Mouse (Mus musculus) liver, embryonic 12.5 days (tissue): ENCODE measurements around the gene Gimap9. TPM values are rescaled to one million over a fixed set of nuclear protein-coding genes. Genes with fewer than 3 reads are reported as not detected.

ENCODE experiments used
- ATAC-seq: fragments of 200-750 bp; cut with Nextera tagmentation; 2 replicates; pipeline ENCODE4 v1.8.0; 2017; ENCODE audit warnings: moderate number of reproducible peaks, mild to moderate bottlenecking, moderate library complexity
- H3K27ac ChIP-seq: fragments of 300-500 bp; sonication (generic); 2 replicates; pipeline ENCODE4 v1.5.1; 2016; ENCODE audit warnings: mild to moderate bottlenecking
- H3K27me3 ChIP-seq: fragments of 300-500 bp; sonication (generic); replicated peaks from 2 replicates; pipeline ENCODE4 v1.6.1; 2016; ENCODE audit warnings: mild to moderate bottlenecking, moderate library complexity
- H3K36me3 ChIP-seq: fragments of 300-500 bp; sonication (generic); 2 replicates; pipeline ENCODE4 v1.6.1; 2016; ENCODE audit warnings: mild to moderate bottlenecking, moderate library complexity
- H3K4me1 ChIP-seq: fragments of 300-500 bp; sonication (generic); 2 replicates; pipeline ENCODE4 v1.6.1; 2016
- H3K4me2 ChIP-seq: fragments of 300-500 bp; sonication (generic); 2 replicates; pipeline ENCODE4 v1.6.1; 2016; ENCODE audit warnings: mild to moderate bottlenecking, moderate library complexity
- H3K4me3 ChIP-seq: fragments of 300-500 bp; sonication (generic); 2 replicates; pipeline ENCODE4 v1.5.1; 2016; ENCODE audit warnings: mild to moderate bottlenecking, moderate library complexity
- H3K9ac ChIP-seq: fragments of 300-500 bp; sonication (generic); 2 replicates; pipeline ENCODE4 v1.6.1; 2016; ENCODE audit warnings: mild to moderate bottlenecking, moderate library complexity
- H3K9me3 ChIP-seq: fragments of 300-500 bp; sonication (generic); replicated peaks from 2 replicates; pipeline ENCODE4 v1.6.1; 2016; ENCODE audit warnings: mild to moderate bottlenecking, moderate library complexity
- WGBS: fragments of 180-500 bp; shearing (Covaris S2); methylation state at CpG from one replicate; pipeline ENCODE4 v1.1.7; 2016; ENCODE audit not compliant: insufficient replicate concordance; 5-methylcytosine and 5-hydroxymethylcytosine counted together
- polyA plus RNA-seq: library from polyadenylated mRNA; unstranded; fragments of >200 nt; fragmentation: Nextera tagmentation; extraction: Ambion mirVana; gene quantifications from 2 replicates; pipeline ENCODE4 v1.2.1, GENCODE M21; 2016

Gimap9 gene
- 11.4 and 12.9 TPM in 2 replicates for polyA plus RNA-seq

DNA sequence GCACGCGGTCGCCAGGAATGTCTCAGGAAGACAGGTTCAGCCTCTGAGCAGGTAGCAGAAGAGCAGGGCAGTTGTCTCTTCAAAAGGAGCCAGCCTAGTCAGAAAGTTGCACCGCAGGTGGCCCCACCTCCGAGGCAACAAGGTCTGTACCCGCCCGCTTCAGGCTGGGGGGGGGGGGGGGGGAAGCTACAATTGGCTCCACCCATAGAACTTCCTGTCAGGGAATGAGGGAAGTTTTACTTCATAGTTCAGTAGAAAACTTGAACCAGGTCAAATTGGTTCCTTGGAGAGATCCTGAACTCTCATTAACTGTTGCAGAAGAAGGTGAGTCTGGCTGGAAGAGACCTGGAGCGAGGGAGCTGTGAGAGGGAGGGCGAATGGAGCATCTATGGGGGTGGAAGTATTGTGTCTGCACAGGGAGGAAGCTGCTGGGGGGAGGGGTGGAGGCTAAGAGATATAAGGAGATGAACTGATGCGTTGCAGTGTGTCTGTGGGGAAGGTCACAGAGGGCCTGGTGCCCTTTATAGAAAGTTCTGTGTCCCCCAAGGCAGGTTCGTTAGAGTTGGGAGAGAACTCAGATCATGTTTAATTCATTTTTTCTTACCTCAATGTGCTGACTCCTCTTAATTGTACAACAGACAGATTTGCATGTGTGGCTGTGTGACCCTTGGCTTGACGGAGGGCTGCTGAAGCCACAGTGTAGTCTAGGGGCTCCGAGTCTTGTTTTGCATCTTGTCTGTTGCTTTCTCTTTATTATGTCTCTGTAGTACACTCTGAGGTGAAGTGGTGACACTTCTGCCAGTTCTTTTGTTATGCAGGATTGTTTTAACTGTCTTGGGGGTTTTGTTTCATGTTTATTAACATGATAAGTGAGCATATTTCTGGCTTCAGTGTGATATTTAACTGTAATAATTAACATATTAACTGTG is at the start of gene Gimap9:
TSS of gene Gimap9 (plus strand) at position 199 of the 929 bp plus-strand sequence.
- H3K36me3 ChIP-seq, result peaks cover 10% of the 10 kb centered on the region; the same call in 1 of the 2 replicates
- peak; percentile 86 for ATAC-seq
- peak within 1 kb of the TSS; percentile 53 for H3K4me3 ChIP-seq
- WGBS, result 12% methylated on average over 11 of the region's 13 CpGs
- H3K9ac ChIP-seq, result peak within 1 kb of the TSS; percentile 58
- no peaks in the 10 kb centered on the region; the same call in 1 of the 2 replicates for H3K27me3 ChIP-seq
- H3K4me2 ChIP-seq, result peak within 1 kb of the TSS; percentile 67
- H3K4me1 ChIP-seq, result peaks cover 33% of the 10 kb centered on the region
- peak within 1 kb of the TSS; percentile 67 for H3K27ac ChIP-seq
- H3K9me3 ChIP-seq, result no peaks in the 10 kb centered on the region

DNA sequence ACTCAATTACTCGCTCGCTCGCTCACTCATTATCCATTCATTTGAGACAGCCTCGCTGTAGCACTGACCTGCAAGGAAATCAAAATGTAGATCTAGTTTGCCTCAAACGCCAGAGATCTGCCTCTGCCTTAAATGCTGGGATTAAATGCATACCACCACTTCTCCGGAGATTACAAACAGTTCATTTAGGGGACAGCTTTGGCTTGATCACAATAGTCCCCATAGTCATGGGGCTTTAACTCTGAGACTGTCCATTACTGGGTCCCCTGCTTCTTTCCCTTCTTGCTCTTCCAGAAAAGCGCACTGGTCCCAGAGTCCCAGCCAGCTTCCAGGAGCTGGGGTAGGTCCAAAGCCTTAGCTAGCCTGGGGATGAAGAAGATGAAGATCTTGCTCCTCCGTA is 49.5 kb upstream of the Gimap9 start, which contains the start of gene AI854703:
TSS of gene AI854703 (plus strand) at position 301 of the 400 bp plus-strand sequence.
- peak within 1 kb of the TSS; percentile 64 for H3K4me2 ChIP-seq
- peak within 1 kb of the TSS; percentile 44; the same call in 1 of the 2 replicates for H3K9ac ChIP-seq
- H3K9me3 ChIP-seq, result no peaks in the 10 kb centered on the region
- ATAC-seq, result no peak
- H3K4me3 ChIP-seq, result peak within 1 kb of the TSS; percentile 39
- peaks cover 61% of the 10 kb centered on the region for H3K27me3 ChIP-seq
- no peak within 1 kb of the TSS for H3K27ac ChIP-seq
- H3K4me1 ChIP-seq, result peaks cover 9% of the 10 kb centered on the region
- 45% methylated on average over 8 of the region's 8 CpGs for WGBS
- no peaks in the 10 kb centered on the region for H3K36me3 ChIP-seq

DNA sequence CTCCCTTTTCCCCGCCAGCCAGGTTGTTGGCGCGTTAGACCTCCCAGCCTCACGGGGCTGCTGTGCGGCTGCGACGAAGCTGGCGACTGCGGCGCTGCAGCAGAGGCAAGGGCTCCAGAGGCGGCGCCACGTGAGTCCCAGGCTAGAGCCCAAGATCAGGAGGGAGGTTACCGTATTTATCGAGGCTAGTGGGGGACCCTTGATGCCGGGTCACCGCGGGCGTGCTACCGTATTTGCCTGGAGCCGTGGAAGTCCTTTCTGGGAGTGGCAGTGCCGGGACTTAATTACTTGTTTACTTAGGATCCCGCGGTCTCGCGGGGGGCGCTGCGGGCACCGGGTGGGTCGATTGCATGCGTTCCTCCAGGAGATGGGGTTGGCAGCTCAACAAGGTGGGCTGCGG is 48.9 kb upstream of the Gimap9 start:
- Histone ChIP-seq H3K4me3 (peak overlapping the region; percentile 39), H3K27me3 (peaks cover 67% of the 10 kb centered on the region), H3K4me1 (peaks cover 9% of the 10 kb centered on the region), H3K36me3 (no peaks in the 10 kb centered on the region), H3K4me2 (peak overlapping the region; percentile 64), H3K9ac (peak overlapping the region; percentile 44; the same call in 1 of the 2 replicates), H3K27ac (no peak overlapping the region), H3K9me3 (no peaks in the 10 kb centered on the region)
- 2% methylated on average over 32 of the region's 32 CpGs for WGBS
- no peak for ATAC-seq

DNA sequence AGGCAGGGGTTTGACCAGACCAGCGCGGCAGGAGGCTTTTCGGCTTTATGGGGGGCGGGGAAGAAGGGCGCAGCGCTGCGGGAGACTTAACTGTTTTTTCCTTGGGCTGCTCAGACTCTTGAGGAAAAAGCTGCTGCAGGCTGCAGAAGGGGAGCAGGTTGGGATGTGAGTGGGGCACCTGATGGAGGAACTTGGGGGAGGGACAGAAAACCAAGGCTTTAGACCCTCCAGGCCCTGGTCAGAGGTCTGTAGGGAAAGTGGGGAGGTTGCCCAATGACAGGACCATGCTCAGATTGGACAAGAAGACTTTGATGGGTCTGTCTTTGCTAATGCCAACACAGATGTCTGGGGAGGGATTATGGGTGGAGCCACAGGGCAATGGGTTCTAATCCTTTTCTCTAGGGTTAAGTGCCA is 48.4 kb upstream of the Gimap9 start:
- 0 out of 2 replicates have a peak overlapping the region, but pooled peaks have one; percentile 44 for H3K9ac ChIP-seq

DNA sequence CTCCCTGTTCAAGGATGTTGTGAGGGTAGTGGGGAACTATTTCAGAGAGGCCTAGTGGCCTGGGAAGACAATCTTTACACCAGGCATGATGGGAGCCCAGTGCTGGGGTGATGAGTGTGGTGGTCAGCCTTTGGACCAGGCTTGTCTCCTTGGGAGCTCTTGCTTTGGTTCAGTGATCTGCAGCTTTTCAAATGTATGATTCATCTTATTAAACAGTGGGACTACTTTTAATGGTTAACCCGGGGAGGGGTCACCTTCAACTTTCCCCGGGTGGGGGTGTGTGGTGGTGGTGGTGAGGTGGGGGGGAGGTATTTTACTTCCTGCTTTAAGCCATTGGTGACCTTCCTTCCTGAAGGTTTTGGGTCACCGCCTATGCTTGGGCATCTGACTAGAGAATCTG is 47.6 kb upstream of the Gimap9 start:
- Histone ChIP-seq H3K9ac (no peak overlapping the region), H3K36me3 (no peaks in the 10 kb centered on the region)
- 55% methylated on average over 3 of the region's 3 CpGs for WGBS

More for the DNA sequence above, 48.4 kb upstream of the Gimap9 start:
- WGBS, result 9% methylated on average over 7 of the region's 7 CpGs
- H3K27me3 ChIP-seq, result peaks cover 67% of the 10 kb centered on the region
- no peak for ATAC-seq
- H3K4me2 ChIP-seq, result peak overlapping the region; percentile 64
- H3K27ac ChIP-seq, result no peak overlapping the region
- peaks cover 9% of the 10 kb centered on the region for H3K4me1 ChIP-seq
- H3K9me3 ChIP-seq, result no peaks in the 10 kb centered on the region
- no peaks in the 10 kb centered on the region for H3K36me3 ChIP-seq
- peak overlapping the region; percentile 39 for H3K4me3 ChIP-seq

DNA sequence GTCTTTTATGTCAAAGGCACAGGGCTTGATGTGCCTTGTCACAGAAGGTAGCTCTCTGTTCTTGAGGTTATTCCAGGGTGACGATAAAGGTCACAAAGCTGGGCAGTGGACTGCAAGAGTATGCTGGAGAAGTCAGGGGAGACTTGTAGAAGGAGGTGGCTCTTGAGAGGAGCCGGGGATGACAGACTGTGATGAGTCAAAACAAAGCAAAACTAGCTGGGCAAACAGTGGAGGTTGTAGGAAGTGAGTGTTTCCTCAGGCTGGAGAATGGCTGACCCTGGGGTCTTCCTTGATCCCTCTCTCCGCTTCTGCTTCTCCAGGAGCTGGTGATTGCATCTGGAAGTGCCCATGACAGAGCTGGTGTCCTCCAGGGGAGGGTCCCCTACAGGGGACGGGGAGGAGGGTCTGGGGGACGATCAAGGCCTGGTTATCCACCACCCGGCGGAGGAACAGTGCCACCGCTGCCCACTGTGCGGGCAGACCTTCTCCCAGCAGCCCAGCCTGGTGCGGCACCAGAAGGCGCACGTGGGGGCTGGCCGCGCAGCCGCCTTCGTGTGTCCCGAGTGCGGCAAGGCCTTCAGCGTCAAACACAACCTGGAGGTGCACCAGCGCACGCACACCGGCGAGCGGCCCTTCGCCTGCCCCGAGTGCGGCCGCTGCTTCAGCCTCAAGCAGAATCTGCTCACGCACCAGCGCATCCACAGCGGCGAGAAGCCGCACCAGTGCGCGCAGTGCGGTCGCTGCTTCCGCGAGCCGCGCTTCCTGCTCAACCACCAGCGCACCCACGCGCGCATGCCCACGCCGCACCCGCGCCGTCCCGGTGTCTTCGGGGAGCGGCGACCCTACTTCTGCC is 46.9 kb upstream of the Gimap9 start:
- peak overlapping the region; percentile 72 for H3K4me2 ChIP-seq
- H3K27me3 ChIP-seq, result peaks cover 67% of the 10 kb centered on the region
- H3K36me3 ChIP-seq, result no peaks in the 10 kb centered on the region
- no peak overlapping the region for H3K27ac ChIP-seq
- peak overlapping the region; percentile 39; the same call in 1 of the 2 replicates for H3K9ac ChIP-seq
- no peak for ATAC-seq
- no peaks in the 10 kb centered on the region for H3K9me3 ChIP-seq
- H3K4me1 ChIP-seq, result peaks cover 9% of the 10 kb centered on the region
- 9% methylated on average over 54 of the region's 54 CpGs for WGBS
- H3K4me3 ChIP-seq, result peak overlapping the region; percentile 42

More for the DNA sequence above, 47.6 kb upstream of the Gimap9 start:
- ATAC-seq, result no peak
- Histone ChIP-seq H3K27me3 (peaks cover 67% of the 10 kb centered on the region), H3K4me1 (peaks cover 9% of the 10 kb centered on the region), H3K4me2 (no peak overlapping the region), H3K4me3 (no peak overlapping the region), H3K9me3 (no peaks in the 10 kb centered on the region), H3K27ac (no peak overlapping the region)

DNA sequence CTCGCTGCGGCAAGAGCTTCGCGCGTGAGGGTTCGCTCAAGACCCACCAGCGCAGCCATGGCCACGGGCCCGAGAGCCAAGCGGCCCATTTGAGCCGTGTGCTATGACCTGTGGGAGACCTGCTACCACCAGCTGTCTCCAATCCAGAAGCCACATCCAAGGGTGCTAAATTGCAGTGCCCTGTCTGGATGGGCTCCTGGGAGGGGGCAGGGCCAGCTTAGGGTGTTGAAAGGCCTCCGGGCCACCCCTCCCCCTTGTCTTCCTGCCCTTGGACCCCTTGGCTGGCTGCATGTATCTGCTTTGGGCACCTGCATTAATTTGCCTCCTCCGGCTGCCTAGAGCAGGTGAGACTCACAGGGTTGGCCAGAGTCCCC is 46.3 kb upstream of the Gimap9 start:
- Histone ChIP-seq H3K4me2 (peak overlapping the region; percentile 72), H3K27ac (no peak overlapping the region), H3K36me3 (no peaks in the 10 kb centered on the region), H3K4me3 (peak overlapping the region; percentile 42), H3K9ac (peak overlapping the region; percentile 39; the same call in 1 of the 2 replicates), H3K27me3 (peaks cover 67% of the 10 kb centered on the region), H3K4me1 (peaks cover 9% of the 10 kb centered on the region), H3K9me3 (no peaks in the 10 kb centered on the region)
- WGBS, result 28% methylated on average over 13 of the region's 13 CpGs
- no peak for ATAC-seq

DNA sequence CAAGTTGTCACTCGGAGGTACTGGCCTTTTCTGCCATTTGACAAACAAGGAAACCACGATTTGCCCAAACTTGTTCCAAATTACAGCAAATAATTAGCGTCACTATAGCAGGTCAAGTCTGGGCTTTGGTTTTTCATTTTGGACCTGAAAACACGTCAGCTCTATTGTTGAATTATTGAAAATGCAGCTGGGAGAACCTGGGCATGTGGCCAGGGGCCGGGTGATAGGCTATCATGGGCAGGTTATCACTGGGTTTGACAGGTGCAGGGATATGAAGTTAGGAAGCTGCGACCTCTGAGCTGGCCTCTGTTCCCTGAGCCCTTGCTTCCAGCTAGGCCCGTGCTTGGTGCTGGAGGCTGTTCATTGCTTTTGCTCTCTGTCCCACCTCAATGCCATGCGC is 45.1 kb upstream of the Gimap9 start:
- Histone ChIP-seq H3K9me3 (no peaks in the 10 kb centered on the region), H3K36me3 (no peaks in the 10 kb centered on the region), H3K4me3 (no peak overlapping the region), H3K27ac (no peak overlapping the region), H3K4me1 (peaks cover 9% of the 10 kb centered on the region), H3K27me3 (peaks cover 60% of the 10 kb centered on the region), H3K9ac (no peak overlapping the region), H3K4me2 (no peak overlapping the region)
- WGBS, result 71% methylated on average over 8 of the region's 8 CpGs
- no peak for ATAC-seq

DNA sequence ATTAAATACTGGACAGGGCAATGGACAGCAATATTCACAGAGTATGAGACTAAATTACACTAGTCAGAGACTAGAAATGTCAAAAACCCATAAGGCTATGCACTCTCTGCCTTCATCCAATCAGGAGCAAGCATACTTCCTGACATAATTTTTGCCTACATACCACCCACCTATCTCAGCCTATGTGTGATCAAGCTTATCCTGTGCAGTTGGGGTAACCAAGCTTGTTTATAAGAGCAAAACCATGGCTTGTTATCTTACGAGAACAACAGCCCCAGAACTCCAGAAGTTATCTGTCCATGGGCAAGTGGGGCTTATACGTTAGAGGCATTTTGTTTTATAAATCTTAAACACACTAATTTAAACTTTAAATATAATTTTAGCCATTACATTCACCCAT is 40.8 kb upstream of the Gimap9 start:
- WGBS, result 30% methylated on average over 2 of the region's 2 CpGs

DNA sequence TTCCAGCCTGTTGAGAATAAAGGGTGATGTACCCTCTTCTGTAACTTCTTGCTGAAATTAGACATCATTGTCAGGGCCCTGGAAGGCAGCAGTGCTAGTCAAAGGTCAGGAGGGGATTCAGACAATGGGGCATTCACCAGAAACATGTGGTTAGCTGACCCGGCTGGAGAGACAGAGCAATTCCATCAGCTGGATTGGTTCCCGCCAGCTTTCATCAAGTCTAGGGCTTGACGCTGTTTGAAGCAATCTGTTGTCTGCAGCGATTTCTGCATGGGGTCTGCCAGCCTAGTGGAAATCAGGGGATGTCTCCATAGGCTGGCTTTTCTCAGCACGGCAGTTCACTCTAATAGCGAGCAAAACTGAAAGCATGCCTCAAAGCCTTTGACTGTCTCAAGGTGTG is 39.4 kb upstream of the Gimap9 start:
- no peaks in the 10 kb centered on the region for H3K9me3 ChIP-seq
- 66% methylated on average over 6 of the region's 6 CpGs for WGBS
- no peak overlapping the region for H3K4me2 ChIP-seq
- H3K9ac ChIP-seq, result no peak overlapping the region
- H3K36me3 ChIP-seq, result no peaks in the 10 kb centered on the region
- no peak for ATAC-seq
- no peak overlapping the region for H3K4me3 ChIP-seq
- no peak overlapping the region for H3K27ac ChIP-seq
- H3K4me1 ChIP-seq, result no peaks in the 10 kb centered on the region
- H3K27me3 ChIP-seq, result peaks cover 5% of the 10 kb centered on the region

More for the DNA sequence above, 40.8 kb upstream of the Gimap9 start:
- peak; percentile 63; the same call in 1 of the 2 replicates for ATAC-seq
- Histone ChIP-seq H3K27me3 (peaks cover 17% of the 10 kb centered on the region), H3K27ac (no peak overlapping the region), H3K36me3 (no peaks in the 10 kb centered on the region), H3K9me3 (no peaks in the 10 kb centered on the region), H3K4me1 (no peaks in the 10 kb centered on the region), H3K4me2 (no peak overlapping the region), H3K9ac (no peak overlapping the region), H3K4me3 (no peak overlapping the region)

DNA sequence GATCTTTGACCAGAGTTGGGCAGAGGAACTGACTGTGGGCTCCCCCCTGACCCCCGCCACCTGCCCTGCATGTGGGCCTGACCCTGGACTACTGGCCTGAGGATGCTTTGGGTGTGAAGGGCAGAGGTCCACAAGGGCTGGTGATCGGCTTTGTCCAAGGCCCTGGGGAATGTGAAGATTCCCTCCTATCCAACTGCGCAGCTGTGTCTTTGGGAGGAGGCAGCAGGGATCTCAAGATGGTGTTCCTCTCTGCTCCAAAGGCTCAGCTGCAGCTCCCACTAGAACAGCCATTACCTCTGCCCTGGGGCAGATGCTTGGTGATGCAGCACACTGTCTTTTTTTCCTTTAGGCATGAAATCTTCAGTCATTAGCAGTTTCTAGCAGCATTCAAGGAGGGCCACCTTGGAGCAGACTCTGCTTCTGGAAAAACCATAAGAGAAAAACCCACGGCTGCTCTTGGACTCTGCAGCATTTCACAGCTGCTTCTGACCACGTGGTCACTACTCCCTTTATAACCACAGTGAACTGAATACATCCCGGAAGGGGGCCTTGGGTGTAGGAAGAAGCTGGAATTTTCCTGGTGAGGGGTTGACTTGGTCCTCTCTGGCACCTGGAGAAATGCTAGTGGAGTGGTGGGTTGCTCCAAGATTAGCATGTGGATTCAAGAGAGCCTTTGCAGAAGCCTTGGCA is 38.0 kb upstream of the Gimap9 start:
- Histone ChIP-seq H3K4me3 (no peak overlapping the region), H3K4me1 (no peaks in the 10 kb centered on the region), H3K27ac (no peak overlapping the region), H3K27me3 (no peaks in the 10 kb centered on the region), H3K4me2 (no peak overlapping the region), H3K36me3 (no peaks in the 10 kb centered on the region), H3K9ac (no peak overlapping the region), H3K9me3 (no peaks in the 10 kb centered on the region)
- no peak for ATAC-seq
- 62% methylated on average over 6 of the region's 6 CpGs for WGBS
